Mouse (Mus musculus): ENCODE measurements around the gene Chrne. TPM values are rescaled to one million over a fixed set of nuclear protein-coding genes. Genes with fewer than 3 reads are reported as not detected.

Gene Chrne
- polyA plus RNA-seq, 1 experiment from 2014 or later, result not detected

DNA sequence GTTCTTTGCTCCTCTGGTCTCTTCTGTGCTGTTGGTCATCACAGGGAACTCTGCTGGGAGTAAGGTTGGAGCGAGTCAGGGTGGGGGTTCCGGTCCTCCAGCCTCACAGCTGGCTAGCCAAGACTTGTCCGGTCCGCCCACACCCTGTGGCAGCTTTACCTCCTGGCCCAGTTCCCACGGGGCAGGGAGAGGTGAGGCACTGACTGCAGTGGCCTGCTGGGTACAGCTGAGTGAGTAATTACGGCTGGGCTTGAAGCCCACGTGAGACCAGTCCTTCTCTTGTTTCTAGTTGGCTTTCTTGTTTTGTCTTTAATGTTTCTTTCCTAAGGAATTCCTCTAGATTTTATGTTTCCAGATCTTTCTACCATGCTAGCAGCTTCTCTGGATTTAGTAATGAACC is 33.6 kb downstream of the Chrne start:
- no peak overlapping the region for H3K9ac ChIP-seq (replicated peaks; ENCODE audit: low read depth)
- H3K27ac ChIP-seq (ENCODE audit: low read length), result no peak overlapping the region; the same call in 1 of the 2 replicates
- H3K27me3 ChIP-seq (replicated peaks; ENCODE audit: insufficient read depth, low read length), result no peaks in the 10 kb centered on the region
- ATAC-seq, result peak; percentile 81
- DNase-seq (ENCODE audit: low spot score), result peak; percentile 74
- no peak for TF ChIP-seq EP300 (IDR thresholded peaks at IDR 0.05)
- no peak for TF ChIP-seq CTCF (IDR thresholded peaks at IDR 0.05)
- H3K4me1 ChIP-seq (ENCODE audit: insufficient read depth, low read depth, low read length), result peaks cover 19% of the 10 kb centered on the region; the same call in 1 of the 2 replicates
- H3K9me3 ChIP-seq (ENCODE audit: low read length), result no peaks in the 10 kb centered on the region
- WGBS, result 17% methylated on average over 7 of the region's 7 CpGs
- H3K36me3 ChIP-seq (ENCODE audit: insufficient read depth, low read length), result no peaks in the 10 kb centered on the region
- no peak overlapping the region for H3K4me2 ChIP-seq (replicated peaks; ENCODE audit: low read depth, low read length)
- no peak overlapping the region for H3K4me3 ChIP-seq (ENCODE audit: low read depth, low read length)

DNA sequence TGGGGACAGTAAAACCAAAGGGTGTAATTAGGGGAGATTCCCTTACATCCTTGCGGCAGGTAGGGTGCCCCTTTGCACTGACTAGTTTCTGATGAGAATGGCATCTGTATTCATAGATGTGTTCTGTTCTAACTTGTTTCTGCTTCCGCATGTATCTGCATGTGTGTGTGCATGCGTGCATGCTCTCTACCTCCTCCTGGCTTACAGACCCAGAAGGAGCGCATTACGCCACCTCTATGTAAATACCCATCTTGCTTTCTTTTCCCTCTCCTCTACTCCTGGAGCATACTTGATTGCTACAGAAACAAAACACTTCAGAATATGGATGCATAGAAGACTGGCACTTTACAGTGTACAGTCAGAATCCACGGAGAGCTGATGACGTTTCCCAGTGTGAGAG is 35.2 kb downstream of the Chrne start:
- Histone ChIP-seq H3K4me2 (replicated peaks; ENCODE audit: low read depth, low read length) (no peak overlapping the region), H3K27me3 (replicated peaks; ENCODE audit: insufficient read depth, low read length) (no peaks in the 10 kb centered on the region), H3K4me3 (ENCODE audit: low read depth, low read length) (no peak overlapping the region), H3K4me1 (ENCODE audit: insufficient read depth, low read depth, low read length) (peaks cover 29% of the 10 kb centered on the region), H3K9ac (replicated peaks; ENCODE audit: low read depth) (no peak overlapping the region), H3K27ac (ENCODE audit: low read length) (peak overlapping the region; percentile 28), H3K9me3 (ENCODE audit: low read length) (no peaks in the 10 kb centered on the region), H3K36me3 (ENCODE audit: insufficient read depth, low read length) (no peaks in the 10 kb centered on the region)
- ATAC-seq, result peak; percentile 55; the same call in 1 of the 2 replicates
- DNase-seq (ENCODE audit: low spot score), result peak; percentile 68
- 64% methylated on average over 7 of the region's 7 CpGs for WGBS
- TF ChIP-seq EP300 (IDR thresholded peaks at IDR 0.05) (no peak), CTCF (IDR thresholded peaks at IDR 0.05) (peak; percentile 58)

DNA sequence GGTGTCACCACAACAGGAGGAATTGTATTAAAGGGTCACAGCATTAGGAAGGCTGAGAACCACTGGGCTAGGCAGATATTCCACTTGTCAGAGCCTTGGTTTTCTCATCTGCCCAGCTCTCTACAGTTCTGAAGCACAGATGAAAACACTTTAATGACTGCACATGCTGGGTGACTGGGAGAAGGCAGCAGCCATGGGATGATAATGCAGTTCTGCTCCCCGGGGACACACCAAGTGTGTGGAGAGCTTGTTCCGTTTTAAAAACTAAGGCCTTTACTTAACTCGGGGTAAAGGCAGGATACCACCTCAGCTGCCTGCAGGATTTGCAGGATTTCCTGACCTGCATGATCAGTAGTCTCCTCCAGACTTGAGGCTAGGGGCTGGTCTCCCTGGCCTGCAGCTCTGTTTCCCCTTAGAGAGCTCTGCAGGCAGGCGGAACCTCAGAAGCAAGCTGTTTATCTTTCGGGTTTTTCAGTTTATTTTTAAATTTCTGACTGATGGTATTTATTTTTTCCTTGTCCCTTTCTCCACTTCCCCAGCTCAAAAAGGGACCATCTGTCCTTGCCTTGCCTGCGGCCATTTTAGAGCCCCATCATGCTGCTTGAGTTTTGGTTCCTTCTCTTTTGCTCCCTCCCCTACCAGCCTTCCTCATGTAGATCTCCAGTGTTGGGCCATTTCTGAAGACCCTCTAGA is 35.8 kb downstream of the Chrne start:
- no peaks in the 10 kb centered on the region for H3K27me3 ChIP-seq (replicated peaks; ENCODE audit: insufficient read depth, low read length)
- TF ChIP-seq EP300 (IDR thresholded peaks at IDR 0.05) (no peak), CTCF (IDR thresholded peaks at IDR 0.05) (no peak)
- no peak overlapping the region for H3K9ac ChIP-seq (replicated peaks; ENCODE audit: low read depth)
- no peaks in the 10 kb centered on the region for H3K9me3 ChIP-seq (ENCODE audit: low read length)
- H3K36me3 ChIP-seq (ENCODE audit: insufficient read depth, low read length), result no peaks in the 10 kb centered on the region
- WGBS, result 26% methylated on average over 6 of the region's 6 CpGs
- no peak overlapping the region for H3K4me2 ChIP-seq (replicated peaks; ENCODE audit: low read depth, low read length)
- DNase-seq (ENCODE audit: low spot score), result peak; percentile 10
- H3K4me1 ChIP-seq (ENCODE audit: insufficient read depth, low read depth, low read length), result peaks cover 34% of the 10 kb centered on the region
- no peak overlapping the region for H3K4me3 ChIP-seq (ENCODE audit: low read depth, low read length)
- ATAC-seq, result no peak
- H3K27ac ChIP-seq (ENCODE audit: low read length), result peak overlapping the region; percentile 28

DNA sequence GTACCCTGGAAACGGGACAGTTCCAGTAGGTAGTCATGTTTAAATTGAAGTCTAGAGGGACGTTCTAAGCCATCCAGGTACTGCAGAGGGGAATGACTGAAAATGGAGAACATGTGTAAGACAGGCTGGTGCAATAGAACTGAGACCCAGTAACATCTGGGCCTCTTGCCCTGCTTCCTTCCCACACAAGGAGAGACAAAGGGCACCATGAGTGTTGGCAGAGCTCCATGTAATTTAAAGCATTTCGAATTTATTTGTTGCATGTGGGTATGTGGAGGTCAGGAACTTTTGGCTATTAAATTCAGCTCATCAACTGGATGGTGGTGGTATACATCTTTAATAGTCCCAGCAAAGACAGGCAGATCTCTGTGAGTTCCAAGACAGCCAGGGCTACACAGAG is 36.8 kb downstream of the Chrne start:
- Histone ChIP-seq H3K4me1 (ENCODE audit: insufficient read depth, low read depth, low read length) (peaks cover 40% of the 10 kb centered on the region), H3K4me3 (ENCODE audit: low read depth, low read length) (no peak overlapping the region), H3K27me3 (replicated peaks; ENCODE audit: insufficient read depth, low read length) (no peaks in the 10 kb centered on the region), H3K36me3 (ENCODE audit: insufficient read depth, low read length) (no peaks in the 10 kb centered on the region), H3K9me3 (ENCODE audit: low read length) (no peaks in the 10 kb centered on the region), H3K9ac (replicated peaks; ENCODE audit: low read depth) (no peak overlapping the region), H3K4me2 (replicated peaks; ENCODE audit: low read depth, low read length) (no peak overlapping the region), H3K27ac (ENCODE audit: low read length) (no peak overlapping the region)
- TF ChIP-seq CTCF (IDR thresholded peaks at IDR 0.05), result no peak
- no peak for TF ChIP-seq EP300 (IDR thresholded peaks at IDR 0.05)
- WGBS, result 32% methylated on average over 3 of the region's 3 CpGs
- DNase-seq (ENCODE audit: low spot score) (no peak), ATAC-seq (no peak)

DNA sequence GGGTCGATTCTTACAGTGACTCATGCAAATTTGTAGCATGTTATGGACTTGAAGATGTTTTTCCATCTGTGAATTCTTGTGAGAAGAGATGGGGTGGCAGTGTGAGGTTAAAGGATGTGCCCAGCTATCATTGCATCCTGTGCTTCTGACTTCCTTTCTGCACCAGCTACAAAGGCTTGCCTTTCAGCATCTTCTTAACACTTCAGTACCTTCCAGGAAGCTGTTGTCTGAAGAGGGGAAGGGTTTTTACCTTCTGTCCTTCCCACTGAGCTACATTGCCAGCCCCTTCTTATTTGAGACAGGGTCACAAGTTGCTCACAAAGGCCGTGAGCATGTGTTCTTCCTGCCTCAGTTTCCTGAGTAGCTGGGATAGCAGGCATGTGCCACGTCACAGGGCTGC is 38.1 kb downstream of the Chrne start:
- Histone ChIP-seq H3K9me3 (ENCODE audit: low read length) (no peaks in the 10 kb centered on the region), H3K4me1 (ENCODE audit: insufficient read depth, low read depth, low read length) (peaks cover 36% of the 10 kb centered on the region), H3K4me2 (replicated peaks; ENCODE audit: low read depth, low read length) (no peak overlapping the region), H3K27me3 (replicated peaks; ENCODE audit: insufficient read depth, low read length) (no peaks in the 10 kb centered on the region), H3K27ac (ENCODE audit: low read length) (no peak overlapping the region), H3K36me3 (ENCODE audit: insufficient read depth, low read length) (no peaks in the 10 kb centered on the region), H3K4me3 (ENCODE audit: low read depth, low read length) (no peak overlapping the region), H3K9ac (replicated peaks; ENCODE audit: low read depth) (no peak overlapping the region)
- no peak for TF ChIP-seq EP300 (IDR thresholded peaks at IDR 0.05)
- no peak for TF ChIP-seq CTCF (IDR thresholded peaks at IDR 0.05)
- ATAC-seq (no peak), DNase-seq (ENCODE audit: low spot score) (no peak)
- 62% methylated on average over 3 of the region's 3 CpGs for WGBS

DNA sequence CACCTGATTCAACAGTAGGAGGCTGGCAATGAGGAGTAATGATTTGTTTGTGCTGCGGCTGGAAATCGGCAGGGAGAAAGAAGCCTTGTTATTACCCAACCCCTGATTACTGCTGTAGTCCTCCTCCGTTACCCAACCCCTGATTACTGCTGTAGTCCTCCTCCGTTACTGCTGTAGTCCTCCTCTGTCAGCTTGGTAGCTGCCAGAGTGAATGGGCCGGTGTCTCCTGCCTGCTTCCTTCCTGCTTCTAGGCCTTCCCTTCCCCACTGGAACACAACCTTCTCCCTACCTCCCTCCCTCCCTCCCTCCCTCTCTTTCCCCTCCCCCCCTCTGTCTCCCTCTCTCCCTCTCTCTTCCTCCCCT is 38.7 kb downstream of the Chrne start:
- H3K4me2 ChIP-seq (replicated peaks; ENCODE audit: low read depth, low read length), result no peak overlapping the region
- H3K9me3 ChIP-seq (ENCODE audit: low read length), result no peaks in the 10 kb centered on the region
- no peaks in the 10 kb centered on the region for H3K36me3 ChIP-seq (ENCODE audit: insufficient read depth, low read length)
- DNase-seq (ENCODE audit: low spot score) (peak; percentile 30), ATAC-seq (no peak)
- peaks cover 31% of the 10 kb centered on the region for H3K4me1 ChIP-seq (ENCODE audit: insufficient read depth, low read depth, low read length)
- TF ChIP-seq EP300 (IDR thresholded peaks at IDR 0.05) (no peak), CTCF (IDR thresholded peaks at IDR 0.05) (no peak)
- no peak overlapping the region for H3K4me3 ChIP-seq (ENCODE audit: low read depth, low read length)
- no peaks in the 10 kb centered on the region for H3K27me3 ChIP-seq (replicated peaks; ENCODE audit: insufficient read depth, low read length)
- no peak overlapping the region; the same call in 1 of the 2 replicates for H3K27ac ChIP-seq (ENCODE audit: low read length)
- no peak overlapping the region for H3K9ac ChIP-seq (replicated peaks; ENCODE audit: low read depth)
- WGBS, result 37% methylated on average over 5 of the region's 5 CpGs
